Mouse (Mus musculus) hindbrain, embryonic 11.5 days (tissue): ENCODE results near the gene Rbm12. TPM values are rescaled to one million over a fixed set of nuclear protein-coding genes. Genes with fewer than 3 reads are reported as not detected.
A peak's percentile ranks its signal among the peaks of the same experiment; 100 is the strongest.
"Not testable (repeated sequence)": the region's sequence is repeated elsewhere in the genome, so short reads cannot be mapped to it uniquely, and the experiment has no call there.

Experiments used
- ATAC-seq: fragments of 200-750 bp; cut with Nextera tagmentation; 2 replicates; pipeline ENCODE4 v1.8.0; 2017; ENCODE audit warnings: mild to moderate bottlenecking, moderate TSS enrichment, moderate library complexity; ENCODE audit not compliant: low FRiP score
- DNase-seq: peaks from one replicate; pipeline ENCODE4 v3.0.0-alpha.2; 2015; ENCODE audit warnings: low spot score
- H3K27ac ChIP-seq: fragments of 300-500 bp; sonication (generic); 2 replicates; pipeline ENCODE4 v1.5.1; 2014; ENCODE audit warnings: mild to moderate bottlenecking, low read depth, low read length
- H3K27me3 ChIP-seq: fragments of 300-500 bp; sonication (generic); 2 replicates; pipeline ENCODE4 v1.6.1; 2014; ENCODE audit warnings: mild to moderate bottlenecking, low read length, moderate library complexity, mixed read lengths; ENCODE audit not compliant: control insufficient read depth, insufficient read depth
- H3K36me3 ChIP-seq: fragments of 300-500 bp; sonication (generic); 2 replicates; pipeline ENCODE4 v1.6.1; 2014; ENCODE audit warnings: mild to moderate bottlenecking, low read length, moderate library complexity, mixed read lengths; ENCODE audit not compliant: control insufficient read depth, insufficient read depth
- H3K4me1 ChIP-seq: fragments of 300-500 bp; sonication (generic); replicated peaks from 2 replicates; pipeline ENCODE4 v1.6.1; 2014; ENCODE audit warnings: low read length, mixed read lengths; ENCODE audit not compliant: control insufficient read depth, insufficient read depth
- H3K4me2 ChIP-seq: fragments of 300-500 bp; sonication (generic); replicated peaks from 2 replicates; pipeline ENCODE4 v1.6.1; 2014; ENCODE audit warnings: mild to moderate bottlenecking, low read depth, low read length
- H3K4me3 ChIP-seq: fragments of 300-500 bp; sonication (generic); 2 replicates; pipeline ENCODE4 v1.5.1; 2014; ENCODE audit warnings: low read depth, low read length
- H3K9ac ChIP-seq: fragments of 300-500 bp; sonication (generic); 2 replicates; pipeline ENCODE4 v1.6.1; 2014; ENCODE audit warnings: low read depth, low read length
- H3K9me3 ChIP-seq: fragments of 300-500 bp; sonication (generic); 2 replicates; pipeline ENCODE4 v1.6.1; 2016; ENCODE audit warnings: low read length; ENCODE audit not compliant: control insufficient read depth
- WGBS: fragments of 180-500 bp; shearing (Covaris S2); extraction: QIAGEN DNeasy Blood & Tissue Kit; methylation state at CpG from one replicate; pipeline ENCODE4 v1.1.7; 2014; 5-methylcytosine and 5-hydroxymethylcytosine counted together
- polyA plus RNA-seq: library from polyadenylated mRNA; unstranded; fragments of >200 nt; fragmentation: Nextera tagmentation; extraction: Ambion mirVana; gene quantifications from 2 replicates; pipeline ENCODE4 v1.2.1, GENCODE M21; 2014

The Rbm12 gene
- polyA plus RNA-seq, 1 experiment from 2014 or later = 38.4 TPM

GRCm38 (mm10) chr2:156142820-156143219 is 31.0 kb upstream of the Rbm12 start:
- DNase-seq (no peak), ATAC-seq (no peak)
- no peaks in the 10 kb centered on the region for H3K27me3 ChIP-seq
- no peak overlapping the region for H3K9ac ChIP-seq
- no peak overlapping the region for H3K27ac ChIP-seq
- H3K4me3 ChIP-seq = no peak overlapping the region
- peak overlapping the region; percentile 85 for H3K4me2 ChIP-seq
- 82% methylated on average over 2 of the region's 2 CpGs for WGBS
- no peaks in the 10 kb centered on the region for H3K36me3 ChIP-seq
- no peaks in the 10 kb centered on the region for H3K9me3 ChIP-seq
- no peaks in the 10 kb centered on the region for H3K4me1 ChIP-seq

GRCm38 (mm10) chr2:156135695-156136094 is 23.9 kb upstream of the Rbm12 start:
- Histone ChIP-seq H3K36me3 (no peaks in the 10 kb centered on the region), H3K27me3 (no peaks in the 10 kb centered on the region), H3K4me1 (no peaks in the 10 kb centered on the region), H3K27ac (no peak overlapping the region), H3K4me3 (no peak overlapping the region), H3K4me2 (no peak overlapping the region), H3K9me3 (no peaks in the 10 kb centered on the region), H3K9ac (no peak overlapping the region)
- DNase-seq (no peak), ATAC-seq (no peak)
- WGBS = 90% methylated on average over 6 of the region's 6 CpGs

- Histone ChIP-seq H3K4me2 (no peak overlapping the region), H3K9ac (no peak overlapping the region), H3K4me1 (no peaks in the 10 kb centered on the region), H3K4me3 (no peak overlapping the region), H3K27me3 (no peaks in the 10 kb centered on the region), H3K36me3 (no peaks in the 10 kb centered on the region), H3K27ac (no peak overlapping the region), H3K9me3 (no peaks in the 10 kb centered on the region)
- ATAC-seq = no peak
- 81% methylated on average over 5 of the region's 5 CpGs for WGBS
- no peak for DNase-seq
Measured at GRCm38 (mm10) chr2:156134161-156134560, 22.4 kb upstream of the Rbm12 start.

GRCm38 (mm10) chr2:156126992-156127391 is 15.2 kb upstream of the Rbm12 start, which contains the start of gene Gm28036:
Gm28036 (minus strand) TSS chr2:156127092.
- H3K9ac ChIP-seq = no peak within 1 kb of the TSS
- H3K27ac ChIP-seq = no peak within 1 kb of the TSS
- H3K4me2 ChIP-seq = no peak within 1 kb of the TSS
- peaks cover 5% of the 10 kb centered on the region; the same call in 1 of the 2 replicates for H3K36me3 ChIP-seq
- no peak within 1 kb of the TSS for H3K4me3 ChIP-seq
- WGBS = 95% methylated on average over 5 of the region's 5 CpGs
- H3K4me1 ChIP-seq = no peaks in the 10 kb centered on the region
- DNase-seq = no peak
- H3K27me3 ChIP-seq = no peaks in the 10 kb centered on the region
- ATAC-seq = no peak
- no peaks in the 10 kb centered on the region for H3K9me3 ChIP-seq

GRCm38 (mm10) chr2:156123731-156124130 is 12.0 kb upstream of the Rbm12 start:
- WGBS = 96% methylated on average over 5 of the region's 5 CpGs
- ATAC-seq = no peak
- no peak for DNase-seq

GRCm38 (mm10) chr2:156119566-156119965 is 7.8 kb upstream of the Rbm12 start:
- H3K9ac ChIP-seq = no peak overlapping the region
- H3K9me3 ChIP-seq = no peaks in the 10 kb centered on the region
- DNase-seq (no peak), ATAC-seq (no peak)
- peaks cover 5% of the 10 kb centered on the region; the same call in 1 of the 2 replicates for H3K36me3 ChIP-seq
- H3K27me3 ChIP-seq = no peaks in the 10 kb centered on the region
- no peaks in the 10 kb centered on the region for H3K4me1 ChIP-seq
- H3K27ac ChIP-seq = no peak overlapping the region
- no peak overlapping the region for H3K4me3 ChIP-seq
- H3K4me2 ChIP-seq = no peak overlapping the region

More at GRCm38 (mm10) chr2:156123731-156124130, 12.0 kb upstream of the Rbm12 start:
- Histone ChIP-seq H3K36me3 (peaks cover 5% of the 10 kb centered on the region; the same call in 1 of the 2 replicates), H3K9me3 (no peaks in the 10 kb centered on the region), H3K4me3 (no peak overlapping the region), H3K27me3 (no peaks in the 10 kb centered on the region), H3K4me1 (no peaks in the 10 kb centered on the region), H3K9ac (no peak overlapping the region), H3K4me2 (no peak overlapping the region), H3K27ac (no peak overlapping the region)

GRCm38 (mm10) chr2:156112080-156112423 is 274 bp upstream of the Rbm12 start:
- H3K9ac ChIP-seq = peak overlapping the region; percentile 98; the same call in 1 of the 2 replicates
- not testable (repeated sequence) for H3K9me3 ChIP-seq, DNase-seq, H3K36me3 ChIP-seq, H3K27me3 ChIP-seq, H3K4me1 ChIP-seq
- ATAC-seq = peak; percentile 2; the same call in 1 of the 2 replicates
- H3K4me2 ChIP-seq = peak overlapping the region; percentile 32
- WGBS = 25% methylated on average over 5 of the region's 5 CpGs
- H3K4me3 ChIP-seq = peak overlapping the region; percentile 96
- H3K27ac ChIP-seq = peak overlapping the region; percentile 89; the same call in 1 of the 2 replicates

- H3K36me3 ChIP-seq = no peaks in the 10 kb centered on the region
- no peaks in the 10 kb centered on the region for H3K9me3 ChIP-seq
- ATAC-seq = peak; percentile 67
- 1% methylated on average over 16 of the region's 16 CpGs for WGBS
- H3K27me3 ChIP-seq = no peaks in the 10 kb centered on the region
- 0 out of 2 replicates have a peak, but pooled peaks cover 2% of the 10 kb centered on the region for H3K4me1 ChIP-seq
- H3K27ac ChIP-seq = peak overlapping the region; percentile 89; the same call in 1 of the 2 replicates
- DNase-seq = peak; percentile 64
- peak overlapping the region; percentile 98 for H3K9ac ChIP-seq
- H3K4me2 ChIP-seq = peak overlapping the region; percentile 55
- H3K4me3 ChIP-seq = peak overlapping the region; percentile 96
Measured at GRCm38 (mm10) chr2:156110627-156111357, 986 bp downstream of the Rbm12 start.

GRCm38 (mm10) chr2:156091926-156092325 is 19.9 kb downstream of the Rbm12 start:
- WGBS = 85% methylated on average over 5 of the region's 5 CpGs
- H3K36me3 ChIP-seq = peaks cover 3% of the 10 kb centered on the region; the same call in 1 of the 2 replicates

More at GRCm38 (mm10) chr2:156091926-156092325, 19.9 kb downstream of the Rbm12 start:
- Histone ChIP-seq H3K9me3 (no peaks in the 10 kb centered on the region), H3K4me3 (no peak overlapping the region), H3K4me1 (0 out of 2 replicates have a peak, but pooled peaks cover 2% of the 10 kb centered on the region), H3K9ac (no peak overlapping the region), H3K4me2 (no peak overlapping the region), H3K27me3 (no peaks in the 10 kb centered on the region), H3K27ac (no peak overlapping the region)
- ATAC-seq (no peak), DNase-seq (no peak)
